Mouse (Mus musculus): ENCODE data around the gene Zfp687.
"Not testable (repeated sequence)": the region's sequence is repeated elsewhere in the genome, so short reads cannot be mapped to it uniquely, and the experiment has no call there.

The Zfp687 gene

GRCm38 (mm10) chr3:95015337-95015872, at the start of gene Zfp687:
TSS of gene Zfp687 (minus strand) at chr3:95015448.
- DNase-seq = peak; percentile 98

- DNase-seq = no peak
Measured at GRCm38 (mm10) chr3:95063741-95064140, 48.5 kb upstream of the Zfp687 start.

GRCm38 (mm10) chr3:95058078-95058477, 42.8 kb upstream of the Zfp687 start:
- DNase-seq = no peak

- DNase-seq = no peak
Measured at GRCm38 (mm10) chr3:95056275-95056674, 41.0 kb upstream of the Zfp687 start.

GRCm38 (mm10) chr3:95054481-95055260, 39.4 kb upstream of the Zfp687 start:
- no peak for DNase-seq

GRCm38 (mm10) chr3:95053701-95054100, 38.5 kb upstream of the Zfp687 start:
- DNase-seq = peak; percentile 35

DNA sequence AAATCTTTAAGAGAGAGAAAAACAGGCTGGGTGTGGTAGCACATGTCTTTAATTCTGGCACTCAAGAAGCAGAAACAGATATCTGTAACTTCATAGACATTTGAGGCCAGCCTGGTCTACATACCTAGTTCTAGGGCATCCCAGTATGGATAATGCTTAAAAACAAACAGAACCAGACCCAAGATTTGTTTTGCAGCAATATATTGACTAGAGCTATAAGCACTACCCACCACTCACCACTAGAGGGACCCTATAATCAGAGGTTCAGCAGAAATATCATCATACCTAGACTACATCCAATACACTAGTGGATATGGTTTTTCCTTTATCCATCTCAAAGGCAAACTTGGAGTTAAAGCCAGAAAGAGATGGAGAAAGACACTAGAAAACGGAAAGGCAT, 37.7 kb upstream of the Zfp687 start:
- DNase-seq = peak; percentile 54

- no peak for DNase-seq
Measured at GRCm38 (mm10) chr3:95047914-95048313, 32.7 kb upstream of the Zfp687 start.

DNA sequence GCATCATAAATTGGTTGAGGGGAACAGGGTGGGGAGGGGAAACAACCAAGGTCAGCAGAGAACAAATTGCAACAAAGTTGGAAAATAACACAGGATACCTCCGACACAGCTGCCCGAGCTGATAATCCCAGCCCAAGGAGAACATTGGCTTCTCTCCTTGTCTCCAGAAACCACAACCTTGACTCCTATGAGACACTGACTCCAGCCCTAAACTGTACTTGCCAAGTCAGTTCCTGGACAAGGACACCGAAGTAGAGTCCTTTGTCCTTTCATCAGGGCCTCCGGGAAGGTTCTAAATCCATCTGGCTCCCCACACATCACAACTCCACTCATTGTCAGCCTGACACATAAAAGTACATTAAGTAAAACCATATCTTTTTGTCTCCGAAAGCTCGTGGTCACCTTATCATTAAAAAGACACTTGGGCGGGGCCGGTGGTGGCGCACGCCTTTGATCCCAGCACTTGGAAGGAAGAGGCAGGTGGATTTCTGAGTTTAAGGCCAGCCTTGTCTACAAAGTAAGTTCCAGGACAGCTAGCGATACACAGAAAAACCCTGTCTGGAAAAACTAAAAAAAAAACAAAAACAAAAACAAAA, 31.3 kb upstream of the Zfp687 start:
- DNase-seq = no peak

- DNase-seq = peak; percentile 24
Measured at GRCm38 (mm10) chr3:95043251-95043650, 28.0 kb upstream of the Zfp687 start.

DNA sequence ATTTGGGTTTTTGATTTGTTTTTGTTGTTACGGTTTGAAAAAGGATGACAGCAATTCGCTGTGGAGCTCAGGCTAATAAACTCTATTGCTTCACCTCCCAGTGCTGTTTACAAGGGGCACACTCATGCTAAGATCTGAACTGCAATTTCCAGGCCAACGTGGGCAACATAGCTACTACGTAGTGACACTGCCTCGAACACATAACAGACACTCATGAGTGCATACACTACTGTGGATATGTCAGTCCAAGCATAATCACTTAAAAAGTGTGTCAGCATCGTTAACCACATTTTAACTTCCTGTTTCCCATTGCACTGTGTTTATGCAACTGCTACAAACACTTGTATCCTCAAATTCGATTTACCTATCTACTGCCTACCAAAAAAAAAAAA, 27.6 kb upstream of the Zfp687 start:
- DNase-seq = no peak

DNA sequence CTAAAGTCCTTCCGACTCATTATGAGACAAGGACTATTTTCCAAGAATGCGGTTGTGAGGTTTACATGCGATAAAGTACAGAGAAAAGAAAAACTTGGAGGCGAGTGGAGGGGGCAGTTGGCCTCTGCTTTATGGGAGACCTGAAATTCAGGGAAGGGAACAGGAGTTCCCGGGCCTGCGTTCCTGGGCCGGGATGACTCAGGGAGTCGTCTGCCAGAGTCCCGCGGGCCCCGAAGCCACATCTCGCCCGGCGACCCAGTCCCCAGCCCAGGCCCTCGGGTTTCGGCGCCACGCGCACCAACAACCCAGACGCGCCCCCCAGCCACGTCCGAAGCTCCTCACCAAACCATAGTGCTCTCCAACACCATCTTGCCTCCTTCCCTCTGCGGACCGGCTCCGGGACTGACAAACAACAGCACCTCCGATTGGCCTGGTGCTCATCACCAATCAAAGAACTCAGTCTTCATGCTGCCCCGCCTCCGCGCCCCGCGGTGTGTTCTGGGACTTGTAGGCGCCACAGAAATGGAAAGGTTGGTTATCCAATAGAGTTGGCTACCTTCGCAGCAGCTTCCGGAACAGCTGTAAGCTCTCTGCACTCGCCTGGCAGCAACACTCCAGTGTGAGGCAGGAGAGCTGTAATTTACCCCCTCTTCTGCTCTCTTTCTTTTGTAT, 27.1 kb upstream of the Zfp687 start, which contains the start of gene Psmd4:
Psmd4 (minus strand) TSS at position 449 of the 672 bp plus-strand sequence.
- DNase-seq = peak; percentile 97

GRCm38 (mm10) chr3:95041625-95042024, 26.4 kb upstream of the Zfp687 start:
- DNase-seq = no peak

- DNase-seq = no peak
Measured at GRCm38 (mm10) chr3:95029953-95030352, 14.7 kb upstream of the Zfp687 start.

DNA sequence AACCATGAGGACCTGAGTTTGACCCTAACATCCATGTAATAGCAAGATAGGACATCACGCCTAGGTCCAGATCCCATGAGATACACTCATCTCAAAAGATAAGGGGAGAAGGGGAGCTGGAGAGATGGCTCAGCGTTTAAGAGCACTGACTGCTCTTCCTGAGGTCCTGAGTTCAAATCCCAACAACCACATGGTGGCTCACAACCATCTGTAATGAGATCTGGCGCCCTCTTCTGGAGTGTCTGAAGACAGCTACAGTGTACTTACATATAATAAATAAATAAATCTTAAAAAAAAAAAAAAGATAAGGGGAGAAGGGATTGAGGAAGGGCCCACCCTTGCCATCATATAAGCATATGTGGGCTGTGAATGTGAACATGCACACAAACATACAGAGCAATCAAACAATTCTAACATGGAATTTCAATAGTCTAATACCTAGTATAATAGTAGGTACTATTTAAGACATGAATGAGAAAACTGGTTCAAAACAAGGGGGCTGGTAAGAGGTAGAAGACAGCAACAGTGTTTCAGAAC, 14.1 kb upstream of the Zfp687 start:
- DNase-seq = not testable (repeated sequence)

DNA sequence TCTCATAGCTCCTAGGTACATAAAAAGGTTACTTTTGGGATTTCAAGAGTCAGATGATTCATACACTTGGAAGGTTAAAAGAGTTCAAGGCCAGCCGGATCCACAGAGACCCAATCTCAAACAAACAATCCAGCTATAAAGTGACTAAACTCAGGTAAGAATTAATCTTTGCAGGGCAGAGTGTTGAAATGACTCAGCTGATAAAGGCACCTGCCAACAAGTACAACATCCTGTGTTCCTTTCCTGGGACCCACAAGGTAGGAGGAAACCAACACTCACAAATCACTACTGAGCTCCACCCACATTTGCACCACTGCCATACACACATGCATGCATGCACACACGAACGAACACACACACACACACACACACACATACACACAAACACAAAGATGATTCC, 13.4 kb upstream of the Zfp687 start:
- DNase-seq = no peak

GRCm38 (mm10) chr3:95027701-95028100, 12.5 kb upstream of the Zfp687 start:
- DNase-seq = peak; percentile 68

GRCm38 (mm10) chr3:95027057-95027645, 11.9 kb upstream of the Zfp687 start:
- DNase-seq = no peak

- no peak for DNase-seq
Measured at GRCm38 (mm10) chr3:95025202-95025601, 10.0 kb upstream of the Zfp687 start.

DNA sequence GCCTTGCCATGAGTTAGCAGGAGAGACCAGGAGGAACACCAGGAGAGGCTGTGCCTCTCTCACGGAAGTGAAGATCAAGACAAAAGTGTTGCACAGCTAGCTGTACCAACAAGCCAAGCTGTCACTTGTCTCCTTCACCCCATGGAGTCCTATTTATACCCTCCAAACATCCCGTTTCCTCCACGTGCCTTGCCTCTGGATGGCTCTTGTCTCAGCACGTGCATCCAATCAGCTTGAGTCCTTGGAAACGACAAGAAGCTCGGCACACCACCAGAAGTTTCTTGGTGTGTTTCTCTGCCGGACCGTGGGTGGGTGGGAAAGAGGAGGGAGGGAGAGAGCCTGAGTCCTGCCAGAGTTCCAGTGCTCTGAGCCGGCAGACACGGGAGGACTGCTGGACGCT, 9.3 kb upstream of the Zfp687 start:
- DNase-seq = no peak

DNA sequence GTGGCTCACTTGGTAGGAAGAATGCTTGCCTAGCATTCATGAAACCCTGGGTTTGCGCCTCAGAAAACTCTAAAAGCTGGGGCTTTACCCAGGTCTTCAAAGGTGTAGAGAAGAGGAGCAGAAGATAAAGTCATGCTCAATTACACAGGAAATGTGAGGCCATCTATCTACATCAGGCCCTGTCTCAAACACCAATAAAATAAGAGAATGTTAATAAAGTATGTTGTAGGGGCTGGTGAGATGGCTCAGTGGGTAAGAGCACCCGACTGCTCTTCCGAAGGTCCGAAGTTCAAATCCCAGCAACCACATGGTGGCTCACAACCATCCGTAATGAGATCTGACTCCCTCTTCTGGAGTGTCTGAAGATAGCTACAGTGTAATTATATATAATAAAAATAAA, 5.7 kb upstream of the Zfp687 start:
- not testable (repeated sequence) for DNase-seq

DNA sequence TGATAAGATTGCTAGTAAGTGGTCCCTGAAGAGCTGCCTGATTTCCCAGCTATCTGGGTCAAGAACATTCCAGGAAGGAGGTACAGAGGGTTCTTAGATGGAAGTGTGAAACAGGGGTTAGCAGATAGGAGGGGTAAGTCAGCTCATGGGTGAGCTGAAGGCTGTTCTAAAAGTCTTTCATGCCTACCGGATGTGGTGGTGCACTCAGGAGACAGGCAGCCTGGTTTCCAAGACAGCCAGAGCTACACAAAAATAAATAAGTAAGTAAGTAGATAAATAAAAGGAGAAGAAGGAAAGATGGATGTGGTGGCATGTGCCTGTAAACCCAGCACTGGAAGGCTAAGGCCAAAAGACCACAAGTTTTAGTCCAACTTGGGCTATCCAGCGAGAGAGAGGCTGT, 3.5 kb upstream of the Zfp687 start:
- DNase-seq = no peak

GRCm38 (mm10) chr3:95016532-95017056, 1.3 kb upstream of the Zfp687 start:
- no peak for DNase-seq
